Mouse (Mus musculus) lung, postnatal 14 days (tissue): ENCODE results near the gene Serinc3.

Experiments used
- DNase-seq: peaks from one replicate; pipeline ENCODE4 v3.0.0; 2021

Gene Serinc3

GRCm38 (mm10) chr2:163590996-163591395, 53.9 kb downstream of the Serinc3 start:
- DNase-seq = no peak

GRCm38 (mm10) chr2:163590211-163590610, 54.7 kb downstream of the Serinc3 start:
- DNase-seq = no peak

GRCm38 (mm10) chr2:163587506-163587905, 57.4 kb downstream of the Serinc3 start:
- no peak for DNase-seq

GRCm38 (mm10) chr2:163586384-163587261, 58.3 kb downstream of the Serinc3 start:
- DNase-seq = peak; percentile 67

GRCm38 (mm10) chr2:163584088-163584426, 60.9 kb downstream of the Serinc3 start:
- DNase-seq = no peak

GRCm38 (mm10) chr2:163583226-163584087, 61.5 kb downstream of the Serinc3 start:
- DNase-seq = no peak

- DNase-seq = peak; percentile 11
Observed at GRCm38 (mm10) chr2:163580069-163580945, 64.6 kb downstream of the Serinc3 start.

- DNase-seq = no peak
Observed at GRCm38 (mm10) chr2:163577986-163578385, 66.9 kb downstream of the Serinc3 start.

- no peak for DNase-seq
Observed at GRCm38 (mm10) chr2:163575248-163575647, 69.7 kb downstream of the Serinc3 start.

- no peak for DNase-seq
Observed at GRCm38 (mm10) chr2:163574321-163574720, 70.6 kb downstream of the Serinc3 start.
